Mouse (Mus musculus): ENCODE measurements at regions not wholly inside any gene's neighbourhood (a gene's known extent, or its start where the extent isn't known, plus 50 kb on each side); places are given as distances from the start of the nearest gene placed in this dataset.

DNA sequence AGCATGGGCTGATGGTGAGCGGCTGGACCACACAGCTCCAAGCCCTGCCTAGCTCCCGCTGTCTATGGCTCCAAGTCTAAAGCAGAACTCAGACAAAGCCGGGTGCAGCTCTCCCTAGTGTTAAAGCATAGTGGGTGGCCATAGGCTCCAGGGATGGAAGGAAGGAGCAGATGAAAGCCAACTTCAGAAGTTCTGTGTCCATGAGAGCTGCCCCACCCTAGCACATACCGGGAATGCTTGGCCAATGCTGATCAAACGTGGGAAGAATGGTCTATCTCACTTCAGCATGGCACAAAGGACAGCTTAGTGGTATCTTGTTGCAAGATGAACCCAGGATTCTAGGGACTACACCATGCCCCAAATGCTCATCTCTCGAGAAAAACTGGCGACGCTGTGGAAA is 55.5 kb upstream of the Ssx2ip start:
- no peak overlapping the region for H3K9ac ChIP-seq
- H3K9me3 ChIP-seq, result no peaks in the 10 kb centered on the region
- no peak overlapping the region for H3K4me2 ChIP-seq (replicated peaks)
- WGBS, result 79% methylated on average over 8 of the region's 8 CpGs
- no peak for ATAC-seq
- no peaks in the 10 kb centered on the region for H3K4me1 ChIP-seq (replicated peaks)
- no peaks in the 10 kb centered on the region for H3K36me3 ChIP-seq
- no peak overlapping the region for H3K27ac ChIP-seq
- H3K27me3 ChIP-seq (replicated peaks), result no peaks in the 10 kb centered on the region
- H3K4me3 ChIP-seq (replicated peaks), result no peak overlapping the region

DNA sequence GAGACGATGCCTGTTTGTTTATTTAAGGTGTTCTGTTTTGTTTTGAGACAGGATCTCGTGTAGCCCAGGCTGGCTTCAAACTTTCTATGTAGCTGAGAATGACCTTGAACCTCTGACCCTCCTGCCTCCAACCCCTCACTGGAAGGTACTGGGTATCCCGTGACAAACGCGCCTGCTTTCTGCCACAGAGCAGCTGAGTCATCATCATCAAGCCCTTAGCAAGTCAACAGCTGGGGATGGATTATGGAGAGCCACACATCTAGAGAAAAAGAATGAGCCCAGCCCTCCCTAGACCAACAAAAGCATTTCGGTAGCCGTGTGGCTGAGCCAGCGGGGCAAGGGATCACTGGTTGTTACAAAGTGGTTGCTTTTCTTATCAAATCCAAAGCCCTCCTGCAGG is 55.0 kb upstream of the Ssx2ip start:
- 59% methylated on average over 8 of the region's 8 CpGs for WGBS
- Histone ChIP-seq H3K4me2 (replicated peaks) (no peak overlapping the region), H3K36me3 (no peaks in the 10 kb centered on the region), H3K4me3 (replicated peaks) (no peak overlapping the region), H3K27ac (no peak overlapping the region), H3K9me3 (no peaks in the 10 kb centered on the region), H3K27me3 (replicated peaks) (no peaks in the 10 kb centered on the region), H3K9ac (no peak overlapping the region), H3K4me1 (replicated peaks) (no peaks in the 10 kb centered on the region)
- ATAC-seq, result no peak

DNA sequence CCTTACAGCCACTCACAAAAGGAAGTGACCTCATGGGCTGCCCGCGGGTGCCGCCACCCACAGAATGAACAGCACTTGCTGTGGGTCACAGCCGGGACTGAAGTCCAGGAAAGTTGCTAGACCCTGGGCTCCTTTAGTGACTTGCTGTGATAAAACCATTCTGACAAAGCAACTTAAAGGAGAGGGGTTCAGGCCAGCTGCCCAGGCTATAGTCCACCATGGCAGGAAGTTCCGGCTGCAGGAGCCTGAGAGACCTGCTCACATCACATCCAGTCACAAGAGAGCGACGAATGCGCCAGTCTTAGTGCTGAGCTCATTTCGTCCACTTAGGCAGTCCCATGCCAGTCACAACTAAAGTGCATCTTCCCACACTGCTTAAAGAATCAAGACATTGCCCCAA is 54.3 kb upstream of the Ssx2ip start:
- no peak for ATAC-seq

DNA sequence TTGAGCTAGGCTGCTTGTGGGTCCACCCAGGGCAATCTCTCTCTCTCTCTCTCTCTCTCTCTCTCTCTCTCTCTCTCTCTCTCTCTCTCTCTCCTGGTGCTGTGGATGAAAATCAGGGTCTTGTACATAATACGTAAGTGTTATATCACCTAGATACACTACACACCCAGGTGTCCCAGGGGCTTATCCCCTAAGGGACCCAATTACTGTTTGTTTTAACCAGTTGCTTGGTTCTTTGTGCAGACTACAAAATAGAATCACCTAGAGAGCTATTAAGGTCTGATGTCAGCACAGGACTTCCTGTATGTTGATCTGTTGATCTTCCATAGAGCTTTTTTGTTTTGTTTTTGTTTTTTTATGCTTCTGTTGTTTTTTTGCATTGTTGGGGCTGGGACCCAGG is 53.0 kb upstream of the Ssx2ip start:
- Histone ChIP-seq H3K9ac (no peak overlapping the region), H3K36me3 (no peaks in the 10 kb centered on the region), H3K4me1 (replicated peaks) (no peaks in the 10 kb centered on the region), H3K4me2 (replicated peaks) (no peak overlapping the region), H3K4me3 (replicated peaks) (no peak overlapping the region), H3K9me3 (no peaks in the 10 kb centered on the region), H3K27ac (no peak overlapping the region), H3K27me3 (replicated peaks) (no peaks in the 10 kb centered on the region)
- ATAC-seq, result no peak
- 96% methylated on average over 1 of the region's 1 CpGs for WGBS

More for the DNA sequence above, 54.3 kb upstream of the Ssx2ip start:
- 91% methylated on average over 9 of the region's 9 CpGs for WGBS
- Histone ChIP-seq H3K4me2 (replicated peaks) (no peak overlapping the region), H3K4me3 (replicated peaks) (no peak overlapping the region), H3K4me1 (replicated peaks) (no peaks in the 10 kb centered on the region), H3K9ac (no peak overlapping the region), H3K9me3 (no peaks in the 10 kb centered on the region), H3K36me3 (no peaks in the 10 kb centered on the region), H3K27ac (no peak overlapping the region), H3K27me3 (replicated peaks) (no peaks in the 10 kb centered on the region)

DNA sequence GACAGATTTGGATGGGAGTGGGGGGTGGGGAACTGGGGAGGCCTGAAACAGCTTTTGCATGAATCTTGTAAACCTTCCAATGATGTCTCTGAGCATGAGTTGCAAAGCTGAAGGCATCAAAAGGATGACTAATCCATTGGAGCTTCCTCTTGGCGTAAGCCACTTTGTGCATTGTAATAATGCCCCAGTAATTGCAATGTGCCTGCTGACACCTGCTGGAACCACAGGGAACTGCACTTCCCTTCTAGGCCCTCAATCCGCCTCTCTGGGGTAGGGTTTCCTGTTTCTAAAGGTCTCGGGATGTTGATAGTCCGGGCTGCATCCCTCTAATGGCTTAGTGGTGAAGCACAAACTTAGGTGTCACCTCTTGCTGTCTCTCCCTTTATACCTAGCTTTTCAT is 52.3 kb upstream of the Ssx2ip start:
- Histone ChIP-seq H3K9ac (no peak overlapping the region), H3K9me3 (no peaks in the 10 kb centered on the region), H3K4me1 (replicated peaks) (no peaks in the 10 kb centered on the region), H3K4me3 (replicated peaks) (no peak overlapping the region), H3K27me3 (replicated peaks) (no peaks in the 10 kb centered on the region), H3K27ac (no peak overlapping the region), H3K4me2 (replicated peaks) (no peak overlapping the region), H3K36me3 (no peaks in the 10 kb centered on the region)
- 83% methylated on average over 4 of the region's 4 CpGs for WGBS
- no peak for ATAC-seq

DNA sequence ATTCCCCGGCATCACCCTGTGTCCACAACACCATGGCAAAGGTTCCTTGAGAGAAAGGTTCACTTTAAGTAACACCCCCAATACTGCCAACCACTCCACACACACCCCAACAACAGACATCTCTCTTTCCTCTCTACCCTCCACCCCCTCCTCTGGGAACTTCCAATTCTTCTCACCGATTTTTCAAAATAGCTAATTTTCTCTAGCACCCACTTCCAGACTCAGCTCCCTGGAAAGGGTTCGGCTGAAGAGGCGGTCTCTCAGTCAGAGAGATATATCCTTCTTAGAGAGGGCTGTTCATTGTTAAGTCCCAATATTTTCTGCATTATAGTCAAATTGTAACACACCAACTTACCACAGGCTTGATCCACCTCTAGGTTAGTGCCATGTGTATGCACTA is 50.5 kb upstream of the Ssx2ip start:
- no peak overlapping the region for H3K4me2 ChIP-seq (replicated peaks)
- H3K9me3 ChIP-seq, result no peaks in the 10 kb centered on the region
- WGBS, result 95% methylated on average over 4 of the region's 4 CpGs
- H3K4me3 ChIP-seq (replicated peaks), result no peak overlapping the region
- no peak for ATAC-seq
- no peak overlapping the region for H3K9ac ChIP-seq
- H3K4me1 ChIP-seq (replicated peaks), result no peaks in the 10 kb centered on the region
- H3K27ac ChIP-seq, result no peak overlapping the region
- no peaks in the 10 kb centered on the region for H3K36me3 ChIP-seq
- no peaks in the 10 kb centered on the region for H3K27me3 ChIP-seq (replicated peaks)

Data from intestine, embryonic 15.5 days (tissue).